Mouse (Mus musculus): ENCODE measurements at regions not wholly inside any gene's neighbourhood (a gene's known extent, or its start where the extent isn't known, plus 50 kb on each side); places are given as distances from the start of the nearest gene placed in this dataset.
A peak's percentile ranks its signal among the peaks of the same experiment; 100 is the strongest.
"Not testable (repeated sequence)": the region's sequence is repeated elsewhere in the genome, so short reads cannot be mapped to it uniquely, and the experiment has no call there.

GRCm38 (mm10) chr12:117378297-117378887 lies 137.9 kb upstream of the Rapgef5 start:
- no peak overlapping the region for H3K4me3 ChIP-seq (ENCODE audit: low read depth, low read length)
- no peaks in the 10 kb centered on the region for H3K36me3 ChIP-seq (ENCODE audit: control insufficient read depth, insufficient read depth, low read length)
- 54% methylated on average over 21 of the region's 21 CpGs for WGBS
- peaks cover 5% of the 10 kb centered on the region; the same call in 1 of the 2 replicates for H3K4me1 ChIP-seq (ENCODE audit: control insufficient read depth, insufficient read depth, insufficient read length, low read length)
- TF ChIP-seq POLR2A (IDR thresholded peaks at IDR 0.05; ENCODE audit: low read depth, low read length) (no peak), CTCF (IDR thresholded peaks at IDR 0.05; ENCODE audit: extremely low read depth, insufficient read length, insufficient replicate concordance, low read depth, low read length) (no peak)
- H3K27ac ChIP-seq (ENCODE audit: insufficient read depth, low read depth, low read length) = no peak overlapping the region
- H3K27me3 ChIP-seq (ENCODE audit: control insufficient read depth, insufficient read depth, low read length) = no peaks in the 10 kb centered on the region

DNA sequence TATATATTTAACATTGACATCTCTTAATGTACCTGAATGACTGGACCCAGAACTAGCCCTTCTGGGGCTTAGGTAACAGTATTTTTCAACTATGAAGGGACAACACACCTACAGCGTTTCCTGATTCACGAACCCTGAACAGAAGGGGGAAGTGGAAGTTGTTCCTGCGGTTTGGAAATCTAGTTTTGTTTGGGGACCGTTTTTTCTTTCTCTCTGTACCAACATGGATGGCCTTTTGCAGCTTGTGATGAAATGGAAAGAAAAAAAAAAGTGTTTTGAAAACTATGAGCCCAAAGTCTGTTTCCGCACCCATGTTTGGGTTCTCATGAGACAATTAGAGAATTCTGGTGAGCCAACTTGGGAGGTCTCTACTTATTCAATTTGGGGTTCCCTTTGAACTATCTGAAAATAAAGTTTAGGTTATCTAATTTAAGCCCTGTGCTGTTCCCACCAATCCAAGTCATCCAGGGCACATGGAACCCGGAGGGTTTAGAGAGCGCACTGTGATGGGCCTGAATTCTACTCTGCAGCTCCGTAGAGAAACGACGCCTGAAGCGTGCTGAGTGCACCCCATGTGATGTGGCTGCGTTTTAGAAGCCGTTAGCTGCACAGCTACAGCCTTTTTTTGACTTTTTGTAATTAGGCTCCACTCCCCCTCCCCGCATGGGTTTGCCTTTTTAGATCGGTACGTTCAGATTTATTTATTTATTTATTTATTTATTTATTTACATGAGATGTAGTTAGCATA lies 137.0 kb upstream of the Rapgef5 start:
- Histone ChIP-seq H3K4me3 (ENCODE audit: low read depth, low read length) (no peak overlapping the region), H3K27me3 (ENCODE audit: control insufficient read depth, insufficient read depth, low read length) (no peaks in the 10 kb centered on the region), H3K27ac (ENCODE audit: insufficient read depth, low read depth, low read length) (no peak overlapping the region), H3K36me3 (ENCODE audit: control insufficient read depth, insufficient read depth, low read length) (no peaks in the 10 kb centered on the region), H3K4me1 (ENCODE audit: control insufficient read depth, insufficient read depth, insufficient read length, low read length) (peaks cover 5% of the 10 kb centered on the region; the same call in 1 of the 2 replicates)
- TF ChIP-seq CTCF (IDR thresholded peaks at IDR 0.05; ENCODE audit: extremely low read depth, insufficient read length, insufficient replicate concordance, low read depth, low read length) = no peak
- no peak for TF ChIP-seq POLR2A (IDR thresholded peaks at IDR 0.05; ENCODE audit: low read depth, low read length)
- WGBS = 86% methylated on average over 16 of the region's 16 CpGs

GRCm38 (mm10) chr12:117380836-117381235 lies 135.4 kb upstream of the Rapgef5 start:
- Histone ChIP-seq H3K4me1 (ENCODE audit: control insufficient read depth, insufficient read depth, insufficient read length, low read length) (peaks cover 5% of the 10 kb centered on the region; the same call in 1 of the 2 replicates), H3K4me3 (ENCODE audit: low read depth, low read length) (no peak overlapping the region), H3K27ac (ENCODE audit: insufficient read depth, low read depth, low read length) (no peak overlapping the region), H3K27me3 (ENCODE audit: control insufficient read depth, insufficient read depth, low read length) (no peaks in the 10 kb centered on the region), H3K36me3 (ENCODE audit: control insufficient read depth, insufficient read depth, low read length) (no peaks in the 10 kb centered on the region)
- WGBS = 45% methylated on average over 6 of the region's 6 CpGs
- no peak for TF ChIP-seq POLR2A (IDR thresholded peaks at IDR 0.05; ENCODE audit: low read depth, low read length)
- no peak for TF ChIP-seq CTCF (IDR thresholded peaks at IDR 0.05; ENCODE audit: extremely low read depth, insufficient read length, insufficient replicate concordance, low read depth, low read length)

- not testable (repeated sequence) for H3K4me3 ChIP-seq (ENCODE audit: low read depth, low read length); H3K27ac ChIP-seq (ENCODE audit: insufficient read depth, low read depth, low read length); H3K36me3 ChIP-seq (ENCODE audit: control insufficient read depth, insufficient read depth, low read length); H3K4me1 ChIP-seq (ENCODE audit: control insufficient read depth, insufficient read depth, insufficient read length, low read length); H3K27me3 ChIP-seq (ENCODE audit: control insufficient read depth, insufficient read depth, low read length)
- WGBS = 84% methylated on average over 1 of the region's 4 CpGs
These were observed 133.6 kb upstream of the Rapgef5 start for GRCm38 (mm10) chr12:117382727-117383126.

DNA sequence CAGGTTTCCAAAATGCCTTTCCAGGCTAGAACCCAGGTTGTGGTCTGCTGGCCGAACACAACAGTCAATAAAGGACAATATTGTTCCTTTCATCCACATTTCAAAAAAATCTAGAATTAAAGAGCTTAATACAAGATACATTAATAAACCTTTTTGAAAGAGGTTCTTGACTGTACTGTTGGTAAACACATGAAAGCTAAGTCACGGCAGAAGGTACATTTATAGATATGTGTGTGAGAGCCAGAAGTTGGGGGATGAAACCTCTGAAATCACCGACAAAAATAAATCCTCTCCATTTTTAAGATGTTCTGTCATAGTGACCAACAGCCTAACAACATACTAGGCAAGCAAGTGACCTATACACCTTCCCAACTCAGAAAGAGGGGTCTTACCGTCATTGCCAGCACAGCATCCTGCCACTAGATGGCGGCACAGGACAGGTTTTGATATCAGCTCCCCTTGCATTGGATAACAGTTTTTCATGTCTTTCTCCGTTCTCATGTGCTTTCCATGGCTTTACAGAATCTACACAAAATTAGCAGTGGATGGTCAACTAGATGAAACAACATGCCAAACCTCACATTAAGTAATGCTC lies 131.1 kb upstream of the Rapgef5 start:
- WGBS = 6% methylated on average over 6 of the region's 6 CpGs
- H3K36me3 ChIP-seq (ENCODE audit: control insufficient read depth, insufficient read depth, low read length) = no peaks in the 10 kb centered on the region
- no peaks in the 10 kb centered on the region for H3K27me3 ChIP-seq (ENCODE audit: control insufficient read depth, insufficient read depth, low read length)
- TF ChIP-seq POLR2A (IDR thresholded peaks at IDR 0.05; ENCODE audit: low read depth, low read length) (no peak), CTCF (IDR thresholded peaks at IDR 0.05; ENCODE audit: extremely low read depth, insufficient read length, insufficient replicate concordance, low read depth, low read length) (peak; percentile 93; the same call in 1 of the 2 replicates)
- no peak overlapping the region for H3K27ac ChIP-seq (ENCODE audit: insufficient read depth, low read depth, low read length)
- peaks cover 9% of the 10 kb centered on the region; the same call in 1 of the 2 replicates for H3K4me1 ChIP-seq (ENCODE audit: control insufficient read depth, insufficient read depth, insufficient read length, low read length)
- H3K4me3 ChIP-seq (ENCODE audit: low read depth, low read length) = no peak overlapping the region

DNA sequence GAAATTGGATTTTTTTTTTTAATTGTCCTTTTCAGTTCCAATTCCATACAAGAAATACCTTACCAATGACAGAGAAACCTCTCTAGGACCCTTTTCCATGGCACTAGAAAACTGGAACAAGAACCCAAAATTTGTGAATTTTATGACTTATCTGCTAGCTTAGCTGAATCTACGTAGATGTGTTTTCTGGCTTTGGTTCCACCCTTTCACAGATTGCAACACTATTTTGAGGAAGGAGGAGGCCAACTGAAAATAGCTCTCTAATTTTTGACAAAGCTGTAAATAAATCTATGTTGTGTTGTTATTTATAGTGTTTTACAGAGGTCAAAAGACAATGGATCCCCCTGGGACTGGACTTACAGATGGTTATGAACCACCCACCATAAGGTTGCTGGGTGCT lies 130.6 kb upstream of the Rapgef5 start:
- Histone ChIP-seq H3K4me3 (ENCODE audit: low read depth, low read length) (no peak overlapping the region), H3K36me3 (ENCODE audit: control insufficient read depth, insufficient read depth, low read length) (no peaks in the 10 kb centered on the region), H3K27ac (ENCODE audit: insufficient read depth, low read depth, low read length) (no peak overlapping the region), H3K4me1 (ENCODE audit: control insufficient read depth, insufficient read depth, insufficient read length, low read length) (peaks cover 9% of the 10 kb centered on the region; the same call in 1 of the 2 replicates), H3K27me3 (ENCODE audit: control insufficient read depth, insufficient read depth, low read length) (no peaks in the 10 kb centered on the region)
- no peak for TF ChIP-seq CTCF (IDR thresholded peaks at IDR 0.05; ENCODE audit: extremely low read depth, insufficient read length, insufficient replicate concordance, low read depth, low read length)
- TF ChIP-seq POLR2A (IDR thresholded peaks at IDR 0.05; ENCODE audit: low read depth, low read length) = no peak
- 74% methylated on average over 1 of the region's 1 CpGs for WGBS

DNA sequence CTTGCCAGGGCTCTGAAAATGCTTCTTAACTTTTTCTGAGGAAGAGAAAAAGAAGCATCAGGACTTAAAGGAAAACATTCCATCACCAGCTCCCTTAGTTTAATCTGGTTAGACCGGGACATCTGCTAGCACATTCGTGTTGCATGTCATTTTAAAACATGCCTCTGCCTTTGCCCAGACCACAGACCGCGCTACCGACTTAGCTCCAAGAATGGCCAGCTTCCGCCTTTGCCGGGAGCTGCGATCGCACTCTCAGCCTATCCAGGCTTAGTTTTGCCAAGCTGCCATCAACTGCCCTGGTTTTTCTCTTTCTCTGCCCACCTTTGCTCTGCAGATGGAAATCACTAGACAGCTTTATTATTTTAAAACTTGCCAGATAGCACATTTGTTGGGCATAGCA lies 129.3 kb upstream of the Rapgef5 start:
- no peak overlapping the region for H3K4me3 ChIP-seq (ENCODE audit: low read depth, low read length)
- TF ChIP-seq POLR2A (IDR thresholded peaks at IDR 0.05; ENCODE audit: low read depth, low read length) = no peak
- no peak for TF ChIP-seq CTCF (IDR thresholded peaks at IDR 0.05; ENCODE audit: extremely low read depth, insufficient read length, insufficient replicate concordance, low read depth, low read length)
- WGBS = 80% methylated on average over 9 of the region's 9 CpGs
- H3K36me3 ChIP-seq (ENCODE audit: control insufficient read depth, insufficient read depth, low read length) = no peaks in the 10 kb centered on the region
- H3K27me3 ChIP-seq (ENCODE audit: control insufficient read depth, insufficient read depth, low read length) = no peaks in the 10 kb centered on the region
- peaks cover 3% of the 10 kb centered on the region; the same call in 1 of the 2 replicates for H3K4me1 ChIP-seq (ENCODE audit: control insufficient read depth, insufficient read depth, insufficient read length, low read length)
- H3K27ac ChIP-seq (ENCODE audit: insufficient read depth, low read depth, low read length) = no peak overlapping the region
